Mouse (Mus musculus) layer of hippocampus, adult 9-10 months (tissue): ENCODE results near the gene Vkorc1.

Experiments used
- DNase-seq: peaks from one replicate; pipeline ENCODE4 v3.0.0; 2022; ENCODE audit warnings: low spot score

The Vkorc1 gene

DNA sequence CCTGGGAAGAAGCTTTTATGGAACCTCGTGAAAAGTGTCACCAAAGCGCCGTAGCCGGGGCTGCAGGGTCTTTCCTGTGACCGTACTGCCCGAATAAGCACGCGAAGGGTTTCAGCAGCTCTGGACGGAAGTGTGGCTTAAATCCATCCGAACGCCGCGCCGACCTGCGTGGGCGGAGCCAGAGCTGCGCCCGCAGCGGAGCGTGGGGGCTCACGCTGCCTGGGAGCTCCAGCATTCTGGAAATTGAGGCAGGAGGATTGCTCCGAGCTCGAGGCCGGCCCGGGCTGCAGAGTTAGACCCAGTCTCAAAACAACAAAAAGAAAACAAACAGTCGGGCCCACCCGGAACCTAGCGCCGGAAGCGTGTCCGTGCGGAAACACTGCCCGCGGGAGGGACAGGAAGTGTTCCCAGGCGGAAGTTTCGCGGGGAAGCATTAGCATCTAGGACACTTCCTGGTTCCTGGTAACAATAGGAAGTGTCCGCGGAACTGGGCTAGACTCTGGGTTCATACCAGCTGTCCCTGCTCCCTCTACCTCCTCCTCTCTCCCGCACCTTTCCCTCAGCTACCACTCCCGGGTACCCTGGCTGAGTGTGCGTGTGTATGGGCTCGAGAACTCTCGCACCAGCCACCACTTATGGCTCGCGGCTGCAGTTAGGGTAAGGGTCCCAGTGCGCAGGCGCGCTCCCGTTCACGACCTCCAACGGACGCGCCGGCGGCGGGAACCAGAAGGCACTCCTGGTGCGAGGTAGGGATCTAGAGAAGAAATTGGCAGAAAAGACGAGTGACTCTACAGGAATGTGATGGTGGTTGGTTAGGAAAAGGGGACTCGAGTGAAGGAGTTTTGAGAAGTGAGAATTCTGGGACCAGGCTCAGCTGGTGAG, 18.7 kb downstream of the Vkorc1 start, which contains the start of gene Zfp668:
Zfp668 (minus strand) TSS at position 362 of the 882 bp plus-strand sequence.
- DNase-seq = peak; percentile 88

DNA sequence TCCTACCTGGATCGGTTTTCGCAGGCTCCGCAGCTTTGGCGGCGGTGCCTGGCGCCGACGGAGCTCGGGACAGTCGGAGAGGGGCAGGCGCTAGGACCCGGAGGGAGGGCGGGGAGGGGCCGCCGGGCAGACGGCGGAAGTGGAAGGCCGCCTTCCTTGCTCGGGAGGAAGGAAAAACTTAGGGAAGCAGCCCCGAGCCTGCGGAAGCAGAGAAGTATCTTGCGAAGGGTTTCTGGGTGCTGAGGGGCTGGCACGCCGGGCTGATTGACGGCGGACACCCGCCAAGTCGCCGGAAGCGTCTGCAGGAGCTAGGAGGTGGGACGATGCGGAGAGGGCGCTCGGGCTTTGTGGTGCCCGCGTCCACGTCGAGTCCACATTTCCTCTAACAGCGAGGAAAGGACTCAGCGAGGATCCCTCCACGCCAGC, 19.4 kb downstream of the Vkorc1 start, which contains the start of gene Zfp646:
Zfp646 (plus strand) TSS at position 181 of the 426 bp plus-strand sequence.
- DNase-seq = peak; percentile 26

DNA sequence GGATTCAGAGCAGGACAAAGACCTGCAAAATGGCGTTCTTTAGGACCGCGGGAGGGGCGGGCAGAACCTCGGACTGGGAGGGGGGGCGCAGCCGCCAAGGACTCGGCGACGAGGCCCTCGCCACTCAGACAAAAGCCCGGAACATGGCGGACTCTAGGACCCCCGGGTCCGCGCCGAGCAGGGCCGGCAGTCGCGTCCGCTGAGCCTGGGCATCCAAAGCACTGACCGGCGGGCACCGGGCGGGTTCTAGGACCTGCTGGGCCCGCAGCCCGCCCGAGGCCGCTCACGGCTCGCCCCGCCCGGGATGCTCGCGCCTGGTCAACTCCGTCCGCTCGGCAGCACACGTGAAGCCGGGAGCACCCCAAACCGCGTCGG, 19.8 kb downstream of the Vkorc1 start:
- peak; percentile 61 for DNase-seq

DNA sequence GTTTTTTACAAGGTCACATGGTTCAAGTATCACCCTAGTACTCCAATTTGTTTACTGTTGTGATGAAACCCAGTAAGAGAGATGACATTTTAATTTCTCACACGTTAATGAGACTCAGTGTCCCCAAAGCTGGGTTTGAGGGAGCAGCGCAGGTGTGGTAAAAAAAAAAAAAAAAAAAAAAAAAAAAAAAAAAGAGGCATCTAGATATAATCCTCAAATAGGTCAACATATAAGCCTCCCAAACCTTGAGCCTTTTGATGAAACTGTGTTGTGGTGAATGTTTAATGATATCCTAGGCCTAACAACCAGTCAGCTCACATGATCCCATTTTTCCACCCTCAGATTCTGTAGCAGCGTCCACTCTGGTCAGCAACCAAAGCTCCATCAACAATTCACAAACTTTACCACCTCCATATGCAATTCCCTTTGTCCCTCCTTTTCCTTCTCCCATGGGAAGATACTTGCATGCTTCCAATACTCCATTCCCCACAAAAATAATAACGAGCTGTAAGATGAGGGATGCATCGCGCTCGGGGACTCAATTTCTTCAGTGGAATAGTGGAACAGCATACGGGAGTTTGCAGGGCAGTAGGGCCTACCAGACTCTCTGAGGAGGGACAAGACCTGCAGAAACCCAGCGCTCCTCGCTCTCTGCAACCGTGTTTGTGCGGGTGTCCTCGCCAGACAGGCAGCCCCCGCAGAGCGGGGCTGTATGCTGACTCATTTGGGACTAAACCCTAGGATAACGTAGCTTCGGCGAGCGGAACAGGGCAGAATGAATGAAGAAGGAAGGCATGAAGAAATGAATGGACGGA, 20.4 kb downstream of the Vkorc1 start:
- DNase-seq = no peak

DNA sequence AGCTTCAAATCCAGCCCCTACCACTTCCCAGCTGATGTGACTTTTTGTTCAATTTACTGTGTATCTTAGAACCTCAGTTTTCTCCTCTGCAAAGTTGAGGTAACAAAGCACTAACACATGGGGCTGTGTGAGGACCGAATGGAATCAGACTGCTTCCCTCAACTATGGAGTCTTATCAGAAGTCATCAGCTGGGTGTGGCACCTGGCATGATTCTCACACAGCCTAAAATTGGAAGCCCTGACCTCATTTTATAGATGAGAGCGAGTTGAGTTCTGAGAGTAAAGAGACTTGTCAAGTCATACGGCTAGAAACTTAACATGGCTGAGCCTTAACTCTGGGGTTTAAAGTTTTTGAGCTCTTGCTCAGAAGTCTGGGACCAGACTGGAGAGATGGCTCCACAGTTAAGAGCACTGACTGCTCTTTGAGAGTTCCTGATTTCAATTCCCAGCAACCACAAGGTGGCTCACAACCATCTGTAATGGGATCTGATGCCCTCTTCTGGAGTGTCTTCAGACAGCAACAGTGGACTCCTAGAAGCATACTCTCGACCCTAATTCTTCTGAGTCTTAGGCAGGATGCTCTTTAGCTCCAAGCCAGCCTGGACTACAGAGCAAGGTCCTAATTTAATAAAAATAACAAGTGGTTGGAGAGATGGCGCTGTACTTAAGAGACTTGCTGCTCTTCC, 25.1 kb downstream of the Vkorc1 start:
- no peak for DNase-seq

DNA sequence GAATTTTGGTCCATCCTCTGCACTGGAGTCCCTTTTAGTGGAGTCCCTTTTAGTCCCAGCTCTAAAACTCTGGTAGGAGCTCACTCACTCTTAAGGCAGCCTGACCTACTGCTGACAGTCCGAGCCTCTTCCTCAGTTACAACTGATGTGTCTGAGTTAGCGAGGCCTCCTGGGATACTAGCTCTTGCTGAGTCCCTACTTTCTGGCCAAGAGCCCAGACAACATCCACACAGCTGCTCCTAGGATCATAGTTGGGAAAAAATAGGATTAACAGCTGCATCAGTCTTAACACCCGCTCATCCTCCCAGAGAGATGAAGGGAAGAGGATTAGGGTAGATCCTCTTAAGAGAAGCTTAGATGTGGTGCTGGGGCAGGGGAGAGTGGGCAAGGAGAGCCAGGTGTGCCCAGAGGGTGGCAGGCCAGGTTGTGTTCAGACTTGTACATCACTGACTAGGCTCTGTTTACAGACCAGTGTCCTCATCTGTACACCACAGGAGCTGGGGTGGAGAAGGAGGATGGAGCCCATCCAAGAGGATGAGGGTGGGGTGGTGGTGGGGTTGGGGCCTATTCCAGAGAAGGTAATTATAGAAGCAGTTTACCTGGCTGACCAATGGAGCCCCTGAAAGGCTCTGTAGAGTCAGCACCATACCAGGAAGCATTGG, 26.1 kb downstream of the Vkorc1 start:
- no peak for DNase-seq

DNA sequence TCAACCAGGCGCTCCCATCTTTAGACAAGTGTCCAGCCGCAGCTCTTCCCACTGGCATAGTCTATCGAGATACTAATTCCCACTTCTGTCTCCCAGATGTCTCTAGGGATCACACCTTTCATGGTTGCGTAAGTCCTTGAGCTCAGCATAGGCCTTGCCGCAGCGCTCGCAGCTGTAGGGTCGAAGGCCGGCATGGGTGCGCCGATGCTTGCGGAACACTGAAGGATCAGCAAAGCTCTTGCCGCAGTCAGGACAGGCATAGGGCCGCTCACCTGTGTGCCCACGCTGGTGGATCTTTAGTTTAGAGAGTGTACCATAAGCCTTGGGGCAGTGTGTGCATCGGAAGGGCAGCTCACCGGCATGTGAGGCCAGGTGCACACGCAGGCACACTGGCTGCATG, 27.8 kb downstream of the Vkorc1 start:
- DNase-seq = no peak

DNA sequence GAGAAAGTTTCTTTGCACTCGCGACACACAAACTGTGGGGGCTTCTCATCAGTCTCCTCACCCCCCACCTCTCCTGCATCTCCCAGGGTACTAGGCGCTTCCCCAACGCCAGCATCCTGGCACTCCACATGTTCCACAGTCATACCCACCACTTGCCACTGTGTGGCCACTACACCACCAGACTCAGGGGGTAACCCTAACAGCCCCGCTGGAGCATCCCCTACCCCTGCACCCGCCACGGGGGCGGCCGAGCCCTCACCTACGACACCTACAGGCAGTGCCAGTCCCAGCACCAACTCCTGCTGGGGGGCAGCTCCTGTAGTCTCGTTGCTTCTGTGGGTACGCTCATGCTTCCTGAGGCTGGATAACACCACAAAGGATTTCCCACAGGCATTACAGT, 29.0 kb downstream of the Vkorc1 start:
- DNase-seq = no peak

DNA sequence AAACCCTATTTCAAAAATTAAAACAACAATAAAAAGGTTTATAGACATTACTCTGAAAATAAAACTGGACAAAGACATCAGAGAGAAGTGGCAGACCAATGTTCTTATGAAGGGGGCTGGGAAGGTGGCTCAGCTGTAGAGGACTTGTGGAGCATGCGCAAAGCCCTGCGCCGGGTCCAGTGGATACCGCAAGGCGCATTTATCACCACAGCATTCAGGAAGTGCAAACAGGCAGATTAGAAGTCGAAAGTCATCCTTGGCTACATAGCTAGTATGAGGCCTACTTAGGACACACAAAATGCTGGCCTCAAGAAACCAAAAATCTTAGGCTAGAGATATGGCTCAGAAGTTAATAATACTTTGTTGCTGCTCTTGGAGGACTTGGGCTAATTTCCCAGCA, 37.2 kb downstream of the Vkorc1 start:
- no peak for DNase-seq

DNA sequence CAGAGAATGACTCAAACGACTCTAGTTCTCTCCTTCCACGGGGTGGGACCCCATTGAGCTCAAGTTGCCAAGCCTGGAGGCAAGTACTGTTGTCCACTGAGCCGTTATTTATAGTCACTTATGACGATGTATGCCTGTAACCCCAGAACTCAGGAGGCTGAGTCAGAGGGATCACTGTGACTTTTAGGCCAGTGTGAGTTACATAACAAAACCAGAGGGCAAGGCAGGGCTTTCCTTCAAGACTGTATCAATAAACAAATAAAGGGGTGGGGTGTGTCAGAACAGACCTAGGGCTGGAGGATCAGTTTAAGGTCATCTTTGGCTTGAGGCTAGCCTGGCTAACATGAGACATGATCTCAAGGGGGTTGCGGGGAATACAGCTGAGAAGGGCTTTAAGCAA, 44.5 kb downstream of the Vkorc1 start:
- DNase-seq = no peak

DNA sequence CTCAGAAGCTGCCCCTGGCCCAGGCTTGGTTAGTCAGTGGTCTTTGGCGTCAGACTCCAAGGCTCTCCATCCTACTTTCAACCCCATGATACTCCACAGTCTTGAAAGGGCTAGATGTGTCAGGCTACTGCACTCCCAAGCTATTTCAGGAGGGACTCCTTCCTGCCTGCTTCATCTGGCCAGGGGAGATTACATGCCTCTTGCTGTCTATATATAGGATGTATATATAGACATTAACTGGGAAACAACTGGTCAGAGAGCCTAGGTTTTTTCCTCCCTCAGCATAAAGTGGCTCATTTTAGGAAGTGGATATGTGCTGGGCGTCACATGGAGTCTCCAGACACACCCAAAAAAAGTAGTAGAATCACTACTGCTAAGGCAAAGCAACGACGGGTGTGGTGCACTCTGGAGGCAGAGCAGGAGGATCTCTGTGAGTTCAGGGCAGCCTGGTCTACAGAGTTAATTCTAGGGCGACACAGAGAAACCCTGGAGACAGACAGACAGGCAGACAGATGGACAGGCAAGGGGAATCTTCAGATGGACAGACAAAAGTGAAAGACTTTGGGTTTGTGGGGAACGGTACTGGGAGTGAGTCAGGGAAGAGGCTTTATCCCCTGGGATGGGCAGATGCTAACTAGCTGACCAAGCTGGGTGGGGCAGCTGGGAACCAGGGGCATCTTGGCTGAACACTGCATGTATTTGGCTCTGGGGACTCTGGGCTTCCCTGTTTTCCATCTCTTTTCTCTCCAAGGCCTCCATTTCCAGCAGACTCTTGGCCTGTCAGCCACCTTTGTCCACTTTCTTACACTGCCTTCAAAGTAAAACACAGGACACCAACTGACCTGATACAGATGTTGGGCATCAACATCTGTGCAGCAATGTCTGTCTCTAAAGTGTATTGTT, 45.2 kb downstream of the Vkorc1 start:
- DNase-seq = no peak
